Mouse (Mus musculus): ENCODE measurements around the gene Zscan2.

Zscan2 gene

DNA sequence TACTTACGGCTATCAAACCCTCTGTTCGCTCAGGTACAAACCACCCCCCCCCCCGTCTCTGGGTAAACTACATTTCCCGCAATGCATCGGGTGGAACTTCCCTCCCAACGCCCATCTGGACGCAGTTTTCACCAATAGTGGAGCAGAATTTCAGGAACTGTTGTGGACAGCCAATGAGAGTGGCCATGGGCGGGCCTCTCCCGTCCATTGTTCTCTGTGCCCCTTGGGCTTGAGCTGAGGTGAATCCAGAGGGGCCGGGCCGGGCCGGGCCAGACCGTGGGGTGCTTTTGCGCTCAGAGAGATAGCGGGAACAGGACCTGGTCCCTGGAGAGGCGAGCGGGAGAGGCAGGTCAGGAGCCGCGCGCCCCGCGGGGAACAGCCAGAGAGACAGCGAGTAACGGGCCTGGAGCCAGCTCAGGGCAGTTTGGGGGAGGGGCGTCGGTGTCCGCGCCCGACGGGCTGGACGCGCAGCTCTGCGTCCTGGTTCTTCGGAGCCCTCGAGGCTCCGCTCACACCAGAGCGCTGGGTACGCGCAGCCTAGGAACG is at the start of gene Zscan2:
Zscan2 (plus strand) TSS at position 192 of the 546 bp plus-strand sequence.
- DNase-seq (ENCODE audit: low read depth, low spot score) = peak; percentile 82

DNA sequence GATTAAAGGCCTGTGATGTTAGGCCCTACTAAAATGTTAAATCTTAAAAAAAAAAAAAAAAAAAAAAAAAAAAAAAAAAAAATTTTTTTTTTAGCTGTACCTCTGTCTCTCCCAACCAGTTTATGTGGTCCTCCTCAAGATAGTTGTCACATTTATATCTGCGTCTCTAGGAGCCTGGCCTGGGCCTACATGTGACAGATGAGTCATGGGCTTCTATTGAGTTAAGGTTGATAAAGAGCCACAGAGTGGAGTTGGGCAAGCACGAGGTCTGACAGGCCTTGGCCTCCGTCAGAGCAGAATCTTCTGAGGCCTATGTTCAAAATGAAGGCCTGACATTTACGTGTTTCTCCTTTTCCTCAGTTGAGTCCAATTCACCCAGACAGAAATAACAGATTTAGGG is 47.3 kb upstream of the Zscan2 start:
- no peak for DNase-seq (ENCODE audit: low read depth, low spot score)

DNA sequence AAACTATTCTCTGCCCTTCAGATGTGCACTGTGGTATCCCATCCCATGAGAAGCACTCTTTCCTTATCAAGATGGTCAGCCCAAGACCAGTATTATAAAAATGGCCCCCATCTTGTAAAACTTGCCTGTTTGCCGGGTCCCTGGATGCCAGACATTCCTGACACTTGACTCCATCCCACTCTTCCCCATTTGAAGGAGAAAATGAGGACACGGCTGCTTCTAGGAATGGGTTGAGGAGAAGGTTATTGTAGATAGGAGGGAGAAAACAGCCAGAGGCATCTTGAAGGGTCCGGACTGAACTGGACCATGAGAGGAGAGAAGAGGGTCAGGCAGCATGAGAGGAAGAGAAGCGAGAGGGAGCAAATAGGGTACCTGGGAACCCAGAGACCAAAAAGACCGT is 44.1 kb upstream of the Zscan2 start:
- no peak for DNase-seq (ENCODE audit: low read depth, low spot score)

DNA sequence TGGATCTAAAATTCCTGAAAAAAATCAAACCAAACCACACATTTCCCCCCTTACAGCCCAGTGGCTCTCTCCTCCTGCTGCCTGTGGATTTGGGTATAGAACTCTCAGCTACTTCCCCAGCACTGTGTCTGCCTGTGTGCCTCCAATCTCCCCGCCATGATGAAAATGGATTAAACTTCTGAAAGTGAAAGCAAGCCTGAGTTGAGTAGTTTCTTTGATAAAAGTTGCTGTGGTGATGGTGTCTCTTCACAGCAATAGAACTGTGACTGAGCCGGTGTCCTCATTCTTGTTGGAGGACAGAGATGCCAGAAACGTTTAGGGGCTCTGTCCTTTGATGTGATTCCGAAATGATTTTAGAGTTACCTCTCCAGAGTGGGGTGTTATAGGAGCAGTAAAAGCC is 39.9 kb upstream of the Zscan2 start:
- DNase-seq (ENCODE audit: low read depth, low spot score) = no peak

DNA sequence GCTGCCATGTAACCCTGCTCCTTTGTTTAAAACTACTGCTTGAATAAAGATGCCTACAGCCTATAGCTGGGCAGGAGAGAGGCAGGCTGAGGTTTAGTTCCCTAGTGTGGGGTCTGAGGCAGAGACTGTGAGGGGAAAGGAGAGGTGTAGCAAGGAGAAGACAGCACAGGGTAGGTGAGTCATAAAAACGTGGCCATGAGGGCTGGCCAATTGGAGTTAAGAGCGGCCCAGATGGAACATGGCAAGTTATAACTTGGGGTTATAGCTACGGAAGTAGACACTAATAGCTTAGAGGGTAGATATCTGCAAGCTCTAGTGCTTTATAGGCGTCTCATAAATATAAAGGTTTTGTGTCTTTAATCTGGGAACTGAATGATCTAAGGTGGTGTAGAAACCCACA is 37.5 kb upstream of the Zscan2 start:
- DNase-seq (ENCODE audit: low read depth, low spot score) = no peak

DNA sequence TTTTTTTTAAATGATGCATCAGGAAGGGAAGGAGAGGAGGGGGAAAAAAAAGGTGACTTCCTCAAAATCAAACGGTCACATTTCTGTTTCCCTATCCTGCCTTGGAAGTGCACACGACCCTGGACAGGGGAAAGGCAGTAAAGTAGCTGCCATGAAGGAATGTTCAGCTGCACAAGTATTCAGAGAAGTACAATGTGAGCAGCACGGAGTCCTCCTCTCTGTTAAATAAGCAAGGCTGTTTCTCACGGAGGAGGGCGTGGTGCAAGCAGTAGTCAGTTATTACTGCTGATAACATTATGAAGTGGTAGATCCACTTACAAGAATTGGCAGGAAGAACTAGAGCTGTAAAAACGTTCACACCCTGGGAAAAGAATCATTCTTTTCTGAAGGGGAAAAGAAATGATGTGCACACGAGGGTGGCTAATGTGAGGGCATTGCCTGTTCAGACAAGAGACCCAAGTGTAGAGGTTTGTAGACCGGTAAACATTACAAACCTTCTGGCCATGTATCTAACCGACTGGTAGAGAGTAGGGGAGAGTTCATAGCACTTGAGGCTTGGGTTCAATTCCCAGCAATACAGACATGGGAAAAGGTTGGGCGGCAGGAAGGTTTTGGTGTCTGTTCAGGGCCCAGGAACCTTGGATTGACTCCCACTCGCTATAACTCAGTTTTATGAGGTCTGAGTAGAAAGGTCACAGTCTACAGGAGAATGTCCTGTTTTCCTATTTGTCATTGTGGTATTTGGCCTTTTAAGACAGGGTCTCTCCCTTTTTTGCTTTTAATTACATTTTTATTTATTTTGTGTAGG is 36.6 kb upstream of the Zscan2 start:
- no peak for DNase-seq (ENCODE audit: low read depth, low spot score)

- no peak for DNase-seq (ENCODE audit: low read depth, low spot score)
Observed at GRCm38 (mm10) chr7:80825843-80826403, 34.8 kb upstream of the Zscan2 start, which contains the start of gene Iqgap1. TSS of gene Iqgap1 (minus strand) at chr7:80825974.

- no peak for DNase-seq (ENCODE audit: low read depth, low spot score)
Observed at GRCm38 (mm10) chr7:80828146-80828860, 32.4 kb upstream of the Zscan2 start.

DNA sequence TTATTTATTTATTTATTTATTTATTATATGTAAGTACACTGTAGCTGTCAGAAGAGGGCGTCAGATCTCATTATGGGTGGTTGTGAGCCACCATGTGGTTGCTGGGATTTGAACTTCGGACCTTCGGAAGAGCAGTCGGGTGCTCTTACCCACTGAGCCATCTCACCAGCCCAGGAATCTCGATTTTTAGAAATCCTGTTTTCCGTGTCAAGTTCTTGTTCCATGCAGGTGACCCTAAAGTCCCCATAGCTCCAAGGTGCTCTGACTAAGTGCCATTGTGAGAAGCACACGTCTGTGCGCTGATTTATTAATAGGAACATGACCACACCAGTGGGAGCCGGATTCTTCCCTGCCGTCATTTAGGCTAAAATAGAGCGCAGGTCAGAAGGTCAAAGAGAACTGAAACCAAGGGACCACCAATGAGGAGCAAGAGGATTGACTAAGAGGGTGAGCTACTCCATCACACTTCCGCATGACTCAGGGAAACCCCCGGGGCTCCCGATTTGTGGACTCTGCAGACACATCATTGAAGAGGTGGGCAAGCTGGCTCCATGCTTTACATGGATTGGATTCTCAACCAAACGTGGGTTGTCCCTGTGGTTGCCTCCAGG is 30.4 kb upstream of the Zscan2 start:
- no peak for DNase-seq (ENCODE audit: low read depth, low spot score)

DNA sequence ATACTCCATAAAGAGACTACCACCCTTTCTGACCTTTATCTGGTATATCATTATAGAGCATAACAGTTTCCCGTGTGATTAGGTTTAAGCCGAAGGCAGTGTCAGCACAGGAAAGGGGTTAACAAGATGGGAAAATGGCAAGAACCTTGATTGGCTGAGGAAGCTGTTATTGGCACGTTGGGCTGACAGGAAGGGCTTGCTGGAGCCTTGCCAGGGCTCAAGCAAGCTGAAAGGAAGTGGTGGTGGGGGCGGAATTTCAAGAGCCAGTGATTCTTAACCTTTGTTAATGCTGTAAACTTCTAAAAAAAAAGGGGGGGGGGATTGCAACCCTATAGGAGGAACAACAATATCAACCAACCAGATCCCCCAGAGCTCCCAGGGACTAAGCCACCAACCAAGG is 28.5 kb upstream of the Zscan2 start:
- no peak for DNase-seq (ENCODE audit: low read depth, low spot score)

DNA sequence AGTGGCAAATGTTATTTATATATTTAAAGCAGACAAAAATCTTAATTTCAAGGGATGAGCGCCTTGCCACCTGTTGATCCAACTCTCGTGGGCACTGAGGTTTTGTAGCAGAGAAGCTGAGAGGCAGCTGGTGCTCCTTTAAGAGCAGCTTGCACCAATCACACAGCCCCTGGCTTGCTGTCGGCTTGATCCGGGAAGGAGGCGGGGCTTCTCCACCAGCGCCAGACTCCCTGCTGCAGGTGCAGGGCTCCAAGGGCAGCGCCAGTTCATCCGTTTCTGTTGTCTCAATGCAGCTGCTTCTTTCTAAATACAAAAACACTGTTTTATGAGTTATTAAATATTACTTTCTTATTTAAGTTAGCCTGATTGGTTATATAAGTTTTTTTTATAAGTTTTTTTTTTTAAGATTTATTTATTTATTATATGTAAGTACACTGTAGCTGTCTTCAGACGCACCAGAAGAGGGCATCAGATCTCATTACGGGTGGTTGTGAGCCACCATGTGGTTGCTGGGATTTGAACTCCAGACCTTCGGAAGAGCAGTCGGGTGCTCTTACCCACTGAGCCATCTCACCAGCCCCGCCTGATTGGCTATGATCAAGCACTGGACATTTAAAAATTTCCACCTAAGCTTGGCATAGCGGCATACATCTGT is 27.6 kb upstream of the Zscan2 start:
- peak; percentile 43 for DNase-seq (ENCODE audit: low read depth, low spot score)

GRCm38 (mm10) chr7:80833651-80834532 is 26.8 kb upstream of the Zscan2 start:
- no peak for DNase-seq (ENCODE audit: low read depth, low spot score)

DNA sequence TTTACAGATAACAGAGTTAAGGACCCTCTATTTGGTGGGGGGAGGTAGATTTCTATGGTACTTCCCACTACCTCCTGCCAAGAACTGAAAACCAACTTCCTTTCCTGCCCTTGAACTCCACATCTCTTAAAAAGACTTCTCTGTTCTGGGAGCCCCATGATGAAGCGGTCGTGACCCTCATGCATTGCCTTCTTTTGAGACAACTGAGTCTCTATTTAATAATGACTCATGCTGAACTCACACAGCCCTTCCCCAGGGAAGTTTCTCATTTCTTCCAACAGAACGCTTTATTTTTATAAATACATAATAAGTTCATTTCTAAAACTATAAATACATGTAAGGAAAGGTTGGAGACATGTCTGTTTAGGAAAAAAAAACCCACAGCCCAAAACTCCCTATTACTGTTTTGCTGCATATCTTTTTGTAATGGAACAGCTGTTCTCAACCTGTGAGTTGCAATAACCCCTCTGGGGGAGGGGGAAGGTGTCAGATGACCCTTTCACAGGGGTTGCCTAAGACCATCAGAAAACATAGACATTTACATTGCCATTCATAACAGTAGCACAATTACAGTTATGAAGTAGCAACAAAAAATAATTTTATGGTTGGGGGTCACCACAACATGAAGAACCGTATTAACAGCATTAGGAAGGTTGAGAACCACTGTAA is 24.6 kb upstream of the Zscan2 start:
- no peak for DNase-seq (ENCODE audit: low read depth, low spot score)

DNA sequence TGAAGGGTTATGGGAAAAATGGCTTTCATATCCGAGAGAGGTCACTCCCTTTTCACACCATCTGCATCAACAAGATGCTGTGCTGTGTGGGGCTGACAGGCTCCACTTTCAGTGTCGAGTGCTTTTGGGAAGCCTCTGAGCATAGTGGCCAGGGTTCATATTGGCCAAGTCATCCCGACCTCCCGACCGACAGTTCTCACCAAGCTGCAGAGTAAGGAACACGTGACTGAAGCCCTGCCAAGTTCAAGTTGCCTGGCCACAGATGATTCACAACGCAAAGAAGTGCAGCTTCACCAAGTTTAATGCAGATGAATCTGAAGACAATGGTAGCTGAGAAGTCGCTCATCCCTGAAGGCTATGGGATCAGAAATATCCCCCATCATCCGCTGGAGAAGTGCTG is 23.0 kb upstream of the Zscan2 start:
- DNase-seq (ENCODE audit: low read depth, low spot score) = no peak

GRCm38 (mm10) chr7:80838247-80838646 is 22.5 kb upstream of the Zscan2 start:
- DNase-seq (ENCODE audit: low read depth, low spot score) = no peak

GRCm38 (mm10) chr7:80839755-80840154 is 21.0 kb upstream of the Zscan2 start:
- no peak for DNase-seq (ENCODE audit: low read depth, low spot score)

DNA sequence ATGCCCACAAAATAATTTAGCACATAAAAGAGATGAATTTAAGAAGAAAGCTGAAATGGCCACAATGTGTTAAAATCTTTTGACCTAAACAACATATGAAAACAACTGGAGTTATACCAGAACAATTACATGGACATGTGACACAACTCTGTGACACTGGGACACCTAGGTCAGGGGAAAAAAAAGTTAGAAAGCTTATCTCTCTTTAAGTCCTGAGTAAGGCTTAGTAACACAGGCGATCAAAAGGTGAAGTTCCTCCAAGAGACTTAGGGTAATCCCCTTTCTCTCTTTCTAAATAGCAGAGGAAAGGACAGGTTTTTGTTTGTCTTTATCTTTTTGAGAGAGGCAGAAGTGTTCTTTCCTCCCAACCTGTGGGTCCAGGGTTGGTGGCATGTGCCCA is 20.5 kb upstream of the Zscan2 start:
- no peak for DNase-seq (ENCODE audit: low read depth, low spot score)

- DNase-seq (ENCODE audit: low read depth, low spot score) = no peak
Observed at GRCm38 (mm10) chr7:80840937-80841336, 19.8 kb upstream of the Zscan2 start.

- no peak for DNase-seq (ENCODE audit: low read depth, low spot score)
Observed at GRCm38 (mm10) chr7:80842132-80842531, 18.6 kb upstream of the Zscan2 start.

- no peak for DNase-seq (ENCODE audit: low read depth, low spot score)
Observed at GRCm38 (mm10) chr7:80843176-80843575, 17.5 kb upstream of the Zscan2 start.

Data from retina, adult 2 months (tissue).